Mouse (Mus musculus): ENCODE measurements around the gene Tcf21. TPM values are rescaled to one million over a fixed set of nuclear protein-coding genes. Genes with fewer than 3 reads are reported as not detected.

Gene Tcf21
- polyA plus RNA-seq, 1 experiment from 2014 or later, result 0.26 TPM

GRCm38 (mm10) chr10:22811921-22812320 lies 8.1 kb downstream of the Tcf21 start:
- peak; percentile 46 for DNase-seq (ENCODE audit: low spot score)
- 11% methylated on average over 12 of the region's 12 CpGs for WGBS
- Histone ChIP-seq H3K9ac (ENCODE audit: low read depth, low read length) (no peak overlapping the region), H3K36me3 (ENCODE audit: control insufficient read depth, insufficient read depth, low read length) (no peaks in the 10 kb centered on the region), H3K9me3 (ENCODE audit: control insufficient read depth, low read length) (no peaks in the 10 kb centered on the region), H3K4me1 (replicated peaks; ENCODE audit: control insufficient read depth, insufficient read depth, low read length) (0 out of 2 replicates have a peak, but pooled peaks cover 2% of the 10 kb centered on the region), H3K27ac (ENCODE audit: low read depth, low read length) (no peak overlapping the region), H3K4me2 (replicated peaks; ENCODE audit: low read depth, low read length) (no peak overlapping the region), H3K27me3 (ENCODE audit: control insufficient read depth, insufficient read depth, low read length) (peaks cover 52% of the 10 kb centered on the region), H3K4me3 (ENCODE audit: low read depth, low read length) (no peak overlapping the region)
- no peak for ATAC-seq (ENCODE audit: low FRiP score)

GRCm38 (mm10) chr10:22782684-22783083 lies 37.3 kb downstream of the Tcf21 start:
- 59% methylated on average over 3 of the region's 3 CpGs for WGBS
- ATAC-seq (ENCODE audit: low FRiP score), result no peak

GRCm38 (mm10) chr10:22781466-22781865 lies 38.5 kb downstream of the Tcf21 start:
- Histone ChIP-seq H3K36me3 (ENCODE audit: control insufficient read depth, insufficient read depth, low read length) (no peaks in the 10 kb centered on the region), H3K9me3 (ENCODE audit: control insufficient read depth, low read length) (no peaks in the 10 kb centered on the region), H3K9ac (ENCODE audit: low read depth, low read length) (no peak overlapping the region), H3K4me3 (ENCODE audit: low read depth, low read length) (no peak overlapping the region), H3K27me3 (ENCODE audit: control insufficient read depth, insufficient read depth, low read length) (no peaks in the 10 kb centered on the region), H3K27ac (ENCODE audit: low read depth, low read length) (no peak overlapping the region), H3K4me1 (replicated peaks; ENCODE audit: control insufficient read depth, insufficient read depth, low read length) (no peaks in the 10 kb centered on the region), H3K4me2 (replicated peaks; ENCODE audit: low read depth, low read length) (no peak overlapping the region)
- ATAC-seq (ENCODE audit: low FRiP score) (no peak), DNase-seq (ENCODE audit: low spot score) (peak; percentile 33)
- 41% methylated on average over 4 of the region's 4 CpGs for WGBS

More at GRCm38 (mm10) chr10:22782684-22783083, 37.3 kb downstream of the Tcf21 start:
- no peak overlapping the region for H3K4me3 ChIP-seq (ENCODE audit: low read depth, low read length)
- no peaks in the 10 kb centered on the region for H3K4me1 ChIP-seq (replicated peaks; ENCODE audit: control insufficient read depth, insufficient read depth, low read length)
- no peak overlapping the region for H3K4me2 ChIP-seq (replicated peaks; ENCODE audit: low read depth, low read length)
- H3K9ac ChIP-seq (ENCODE audit: low read depth, low read length), result no peak overlapping the region
- DNase-seq (ENCODE audit: low spot score), result peak; percentile 4
- no peak overlapping the region for H3K27ac ChIP-seq (ENCODE audit: low read depth, low read length)
- no peaks in the 10 kb centered on the region for H3K9me3 ChIP-seq (ENCODE audit: control insufficient read depth, low read length)
- no peaks in the 10 kb centered on the region for H3K36me3 ChIP-seq (ENCODE audit: control insufficient read depth, insufficient read depth, low read length)
- no peaks in the 10 kb centered on the region for H3K27me3 ChIP-seq (ENCODE audit: control insufficient read depth, insufficient read depth, low read length)

- H3K9ac ChIP-seq (ENCODE audit: low read depth, low read length), result no peak overlapping the region
- ATAC-seq (ENCODE audit: low FRiP score) (no peak), DNase-seq (ENCODE audit: low spot score) (peak; percentile 49)
- 19% methylated on average over 5 of the region's 5 CpGs for WGBS
- H3K4me3 ChIP-seq (ENCODE audit: low read depth, low read length), result no peak overlapping the region
- no peak overlapping the region for H3K4me2 ChIP-seq (replicated peaks; ENCODE audit: low read depth, low read length)
- no peaks in the 10 kb centered on the region for H3K36me3 ChIP-seq (ENCODE audit: control insufficient read depth, insufficient read depth, low read length)
- no peaks in the 10 kb centered on the region for H3K27me3 ChIP-seq (ENCODE audit: control insufficient read depth, insufficient read depth, low read length)
- no peaks in the 10 kb centered on the region for H3K4me1 ChIP-seq (replicated peaks; ENCODE audit: control insufficient read depth, insufficient read depth, low read length)
- H3K27ac ChIP-seq (ENCODE audit: low read depth, low read length), result no peak overlapping the region
- H3K9me3 ChIP-seq (ENCODE audit: control insufficient read depth, low read length), result no peaks in the 10 kb centered on the region
These were observed 42.0 kb downstream of the Tcf21 start for GRCm38 (mm10) chr10:22777939-22778338.

- no peaks in the 10 kb centered on the region for H3K9me3 ChIP-seq (ENCODE audit: control insufficient read depth, low read length)
- WGBS, result 14% methylated on average over 7 of the region's 7 CpGs
- H3K4me2 ChIP-seq (replicated peaks; ENCODE audit: low read depth, low read length), result no peak overlapping the region
- ATAC-seq (ENCODE audit: low FRiP score) (no peak), DNase-seq (ENCODE audit: low spot score) (peak; percentile 77)
- no peaks in the 10 kb centered on the region for H3K27me3 ChIP-seq (ENCODE audit: control insufficient read depth, insufficient read depth, low read length)
- no peaks in the 10 kb centered on the region for H3K36me3 ChIP-seq (ENCODE audit: control insufficient read depth, insufficient read depth, low read length)
- H3K27ac ChIP-seq (ENCODE audit: low read depth, low read length), result no peak overlapping the region
- H3K4me1 ChIP-seq (replicated peaks; ENCODE audit: control insufficient read depth, insufficient read depth, low read length), result no peaks in the 10 kb centered on the region
- H3K4me3 ChIP-seq (ENCODE audit: low read depth, low read length), result no peak overlapping the region
- peak overlapping the region; percentile 19; the same call in 1 of the 2 replicates for H3K9ac ChIP-seq (ENCODE audit: low read depth, low read length)
These were observed 43.8 kb downstream of the Tcf21 start for GRCm38 (mm10) chr10:22776007-22776698.

- no peaks in the 10 kb centered on the region for H3K36me3 ChIP-seq (ENCODE audit: control insufficient read depth, insufficient read depth, low read length)
- no peak overlapping the region for H3K4me3 ChIP-seq (ENCODE audit: low read depth, low read length)
- H3K9ac ChIP-seq (ENCODE audit: low read depth, low read length), result no peak overlapping the region
- H3K4me2 ChIP-seq (replicated peaks; ENCODE audit: low read depth, low read length), result no peak overlapping the region
- no peaks in the 10 kb centered on the region for H3K9me3 ChIP-seq (ENCODE audit: control insufficient read depth, low read length)
- ATAC-seq (ENCODE audit: low FRiP score) (no peak), DNase-seq (ENCODE audit: low spot score) (no peak)
- H3K27me3 ChIP-seq (ENCODE audit: control insufficient read depth, insufficient read depth, low read length), result no peaks in the 10 kb centered on the region
- H3K4me1 ChIP-seq (replicated peaks; ENCODE audit: control insufficient read depth, insufficient read depth, low read length), result no peaks in the 10 kb centered on the region
- no peak overlapping the region for H3K27ac ChIP-seq (ENCODE audit: low read depth, low read length)
- WGBS, result 86% methylated on average over 2 of the region's 2 CpGs
These were observed 44.5 kb downstream of the Tcf21 start for GRCm38 (mm10) chr10:22775456-22775855.

- ATAC-seq (ENCODE audit: low FRiP score), result no peak
- no peak for DNase-seq (ENCODE audit: low spot score)
- WGBS, result 88% methylated on average over 3 of the region's 3 CpGs
These were observed 45.3 kb downstream of the Tcf21 start for GRCm38 (mm10) chr10:22774626-22775025.

More at GRCm38 (mm10) chr10:22774626-22775025, 45.3 kb downstream of the Tcf21 start:
- H3K27me3 ChIP-seq (ENCODE audit: control insufficient read depth, insufficient read depth, low read length), result no peaks in the 10 kb centered on the region
- H3K9ac ChIP-seq (ENCODE audit: low read depth, low read length), result no peak overlapping the region
- H3K4me3 ChIP-seq (ENCODE audit: low read depth, low read length), result no peak overlapping the region
- no peaks in the 10 kb centered on the region for H3K9me3 ChIP-seq (ENCODE audit: control insufficient read depth, low read length)
- H3K4me1 ChIP-seq (replicated peaks; ENCODE audit: control insufficient read depth, insufficient read depth, low read length), result no peaks in the 10 kb centered on the region
- H3K36me3 ChIP-seq (ENCODE audit: control insufficient read depth, insufficient read depth, low read length), result no peaks in the 10 kb centered on the region
- no peak overlapping the region for H3K27ac ChIP-seq (ENCODE audit: low read depth, low read length)
- H3K4me2 ChIP-seq (replicated peaks; ENCODE audit: low read depth, low read length), result no peak overlapping the region

Other genes starting within 250 kb of the Tcf21 start
- 2.4 and 3.2 TPM in 2 replicates for gene Slc2a12, start 175.2 kb downstream of the Tcf21 start, polyA plus RNA-seq (2014; fragmentation: Nextera tagmentation; extraction: Ambion mirVana)
- 125 and 128 TPM in 2 replicates for gene Tbpl1, start 88.2 kb downstream of the Tcf21 start, polyA plus RNA-seq (2014; fragmentation: Nextera tagmentation; extraction: Ambion mirVana)